In the genomic region with DNA sequence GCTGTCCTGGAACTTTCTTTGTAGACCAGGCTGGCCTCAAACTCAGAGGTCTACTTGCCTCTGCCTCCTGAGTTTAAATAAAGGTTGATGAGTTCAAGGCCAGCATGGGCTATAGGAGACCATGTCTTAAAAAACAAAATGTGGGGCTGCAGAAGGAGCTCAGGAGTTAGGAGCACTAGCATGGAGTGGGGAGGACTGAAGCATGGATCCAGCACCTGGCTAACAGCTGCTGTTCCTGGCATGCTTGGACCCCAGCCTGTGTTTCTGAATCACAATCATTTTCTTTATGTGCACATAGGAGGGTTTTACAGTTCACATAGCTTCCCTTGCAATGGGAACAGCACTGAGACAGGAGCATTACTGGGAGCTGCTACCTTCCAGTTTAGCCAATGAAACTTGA, we compare ENCODE assay signal across 18 mouse cellular contexts.
"Had no signal": no experiment of that assay in that cellular context is flagged by ENCODE, and none has a peak within 500 bp of the region (broad histone marks: within the 10 kb centered on the region; RNA-seq: fewer than 3 reads in every experiment).

No protein-coding gene starts in this region.

- H3K4me1 ChIP-seq: neural tube, embryonic 15.5 days had no signal

- H3K27ac ChIP-seq: intestine, embryonic 15.5 days; kidney, postnatal 0 days; layer of hippocampus, adult 2 months; limb, embryonic 13.5 days; macrophage; midbrain, embryonic 13.5 days; neural tube, embryonic 12.5 days; neural tube, embryonic 15.5 days; stomach, embryonic 15.5 days had no signal

- ATAC-seq: intestine, embryonic 15.5 days; lung, postnatal 0 days; midbrain, embryonic 13.5 days had no signal

- H3K36me3 ChIP-seq: intestine, embryonic 15.5 days; neural tube, embryonic 12.5 days; neural tube, embryonic 15.5 days; stomach, embryonic 15.5 days had no signal

- H3K9ac ChIP-seq: intestine, embryonic 15.5 days; limb, embryonic 13.5 days; lung, embryonic 14.5 days; midbrain, embryonic 13.5 days; neural tube, embryonic 12.5 days; neural tube, embryonic 15.5 days; stomach, embryonic 15.5 days had no signal

- H3K27me3 ChIP-seq: intestine, embryonic 15.5 days; limb, embryonic 13.5 days; midbrain, embryonic 13.5 days; neural tube, embryonic 12.5 days; neural tube, embryonic 15.5 days; stomach, embryonic 15.5 days had no signal

- H3K4me3 ChIP-seq: intestine, embryonic 15.5 days; layer of hippocampus, adult 2 months; limb, embryonic 13.5 days; midbrain, embryonic 13.5 days; neural tube, embryonic 12.5 days; neural tube, embryonic 15.5 days; stomach, embryonic 15.5 days had no signal

- H3K4me2 ChIP-seq: intestine, embryonic 15.5 days; limb, embryonic 13.5 days; lung, embryonic 14.5 days; midbrain, embryonic 13.5 days; neural tube, embryonic 12.5 days; neural tube, embryonic 15.5 days; stomach, embryonic 15.5 days had no signal

- DNase-seq: kidney, postnatal 25 days; layer of hippocampus, adult 9-11 months; lung, embryonic 14.5 days; right cerebral cortex, adult 18-20 months; right cerebral cortex, postnatal 14 days; right cerebral cortex, postnatal 4 days; spleen, adult 18-20 months; thymus, postnatal 25 days had no signal

- H3K9me3 ChIP-seq: intestine, embryonic 15.5 days; limb, embryonic 13.5 days; midbrain, embryonic 13.5 days; neural tube, embryonic 12.5 days; neural tube, embryonic 15.5 days; stomach, embryonic 15.5 days had no signal
